In the genomic region with DNA sequence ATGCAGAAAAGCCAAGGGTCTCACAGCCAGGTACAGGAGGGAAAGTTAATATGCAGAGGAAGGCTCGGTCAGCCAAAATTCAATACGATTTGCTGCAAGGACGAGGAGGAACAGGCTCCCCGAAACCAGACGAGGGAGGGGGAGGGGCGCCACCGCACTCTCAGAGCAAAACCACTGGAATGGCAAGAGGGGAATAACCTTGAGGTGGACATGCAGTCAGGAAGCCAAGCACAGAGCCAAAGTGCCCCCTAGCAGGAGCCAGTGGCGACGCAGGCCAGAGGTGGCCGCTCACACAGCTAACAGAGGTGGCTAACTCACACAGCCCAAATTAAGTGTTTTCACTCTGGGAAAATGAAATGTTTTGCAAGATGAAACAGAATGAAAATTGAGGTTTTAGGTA, we compare ENCODE assay signal across 9 mouse cellular contexts. TPM values are rescaled to one million over a fixed set of nuclear protein-coding genes. Genes with fewer than 3 reads are reported as not detected.
DNase-seq lines count a peak whose midpoint lies in the region; ATAC-seq lines count a peak whose summit lies in the region.
"Had no signal": no experiment of that assay in that cellular context is flagged by ENCODE, and none has a peak within 500 bp of the region (broad histone marks: within the 10 kb centered on the region; RNA-seq: fewer than 3 reads in every experiment).

No protein-coding gene starts in this region.

- 0 out of 2 replicates have a peak overlapping the region, but pooled peaks have one; percentile 13 for H3K4me2 ChIP-seq in forebrain, embryonic 14.5 days (ENCODE audit: low read length)
- no peak overlapping the region for H3K4me2 ChIP-seq in hindbrain, embryonic 11.5 days (replicated peaks; ENCODE audit: low read depth, low read length)
- peak overlapping the region; percentile 4; the same call in 1 of the 2 replicates for H3K4me2 ChIP-seq in midbrain, embryonic 15.5 days

- no peak overlapping the region for H3K4me3 ChIP-seq in forebrain, embryonic 14.5 days (ENCODE audit: low read depth, low read length)
- H3K4me3 ChIP-seq in hindbrain, embryonic 11.5 days (ENCODE audit: low read depth, low read length) = no peak overlapping the region
- no peak overlapping the region for H3K4me3 ChIP-seq in midbrain, embryonic 15.5 days
- H3K4me3 ChIP-seq: megakaryocyte, embryonic 14.5 days had no signal

- H3K9me3 ChIP-seq in forebrain, embryonic 14.5 days (replicated peaks; ENCODE audit: control insufficient read depth, low read length) = no peaks in the 10 kb centered on the region
- H3K9me3 ChIP-seq in hindbrain, embryonic 11.5 days (ENCODE audit: control insufficient read depth, low read length) = no peaks in the 10 kb centered on the region
- H3K9me3 ChIP-seq in midbrain, embryonic 15.5 days = no peaks in the 10 kb centered on the region
- H3K9me3 ChIP-seq: megakaryocyte, embryonic 14.5 days had no signal

- H3K27me3 ChIP-seq in forebrain, embryonic 14.5 days (replicated peaks; ENCODE audit: control insufficient read depth, insufficient read depth, low read length) = no peaks in the 10 kb centered on the region
- H3K27me3 ChIP-seq in hindbrain, embryonic 11.5 days (ENCODE audit: control insufficient read depth, insufficient read depth, low read length) = no peaks in the 10 kb centered on the region
- peaks cover 12% of the 10 kb centered on the region; the same call in 1 of the 2 replicates for H3K27me3 ChIP-seq in midbrain, embryonic 15.5 days (replicated peaks)

- peaks cover 19% of the 10 kb centered on the region for H3K4me1 ChIP-seq in forebrain, embryonic 14.5 days (ENCODE audit: control insufficient read depth, insufficient read depth, low read length)
- peaks cover 13% of the 10 kb centered on the region for H3K4me1 ChIP-seq in hindbrain, embryonic 11.5 days (replicated peaks; ENCODE audit: control insufficient read depth, insufficient read depth, low read length)
- H3K4me1 ChIP-seq in midbrain, embryonic 15.5 days = peaks cover 44% of the 10 kb centered on the region

- peak; percentile 75 for DNase-seq in 3134 (ENCODE audit: extremely low read depth, insufficient read length, low spot score)
- DNase-seq in Muller cell, postnatal 12 days (ENCODE audit: inconsistent ontology term) = peak; percentile 61
- no peak for DNase-seq in forebrain, embryonic 14.5 days (ENCODE audit: low spot score)
- DNase-seq in hindbrain, embryonic 11.5 days (ENCODE audit: low spot score) = peak; percentile 71
- DNase-seq in liver = peak; percentile 55
- DNase-seq in left cerebral cortex, adult 18-20 months (ENCODE audit: low spot score in 2 of 2) = no peak

- H3K36me3 ChIP-seq in forebrain, embryonic 14.5 days (ENCODE audit: control insufficient read depth, insufficient read depth, low read length) = no peaks in the 10 kb centered on the region
- H3K36me3 ChIP-seq in hindbrain, embryonic 11.5 days (ENCODE audit: control insufficient read depth, insufficient read depth, low read length) = no peaks in the 10 kb centered on the region
- H3K36me3 ChIP-seq in midbrain, embryonic 15.5 days (replicated peaks) = no peaks in the 10 kb centered on the region

- no peak overlapping the region for H3K27ac ChIP-seq in forebrain, embryonic 14.5 days (ENCODE audit: low read depth, low read length)
- no peak overlapping the region for H3K27ac ChIP-seq in hindbrain, embryonic 11.5 days (ENCODE audit: low read depth, low read length)
- H3K27ac ChIP-seq in midbrain, embryonic 15.5 days = no peak overlapping the region

- no peak for ATAC-seq in forebrain, embryonic 14.5 days
- 0 out of 2 replicates have a peak, but pooled peaks have one; percentile 55 for ATAC-seq in hindbrain, embryonic 11.5 days (ENCODE audit: low FRiP score)
- ATAC-seq in midbrain, embryonic 15.5 days (replicated peaks) = peak; percentile 66; the same call in 1 of the 2 replicates
- no peak for ATAC-seq in cerebellum, adult (ENCODE audit: insufficient number of reproducible peaks, low FRiP score, low TSS enrichment)

- 18% methylated on average over 10 of the region's 10 CpGs for WGBS in forebrain, embryonic 14.5 days
- 6% methylated on average over 10 of the region's 10 CpGs for WGBS in hindbrain, embryonic 11.5 days
- 12% methylated on average over 10 of the region's 10 CpGs for WGBS in midbrain, embryonic 15.5 days

- H3K9ac ChIP-seq in forebrain, embryonic 14.5 days (ENCODE audit: low read length) = no peak overlapping the region
- H3K9ac ChIP-seq in hindbrain, embryonic 11.5 days (ENCODE audit: low read depth, low read length) = no peak overlapping the region
- H3K9ac ChIP-seq in midbrain, embryonic 15.5 days = no peak overlapping the region

RNA-seq across cellular contexts. Expression of a gene that starts 52.3 kb away (rescaled TPM):
- 30.7 and 43.1 TPM in 2 replicates for polyA plus RNA-seq in forebrain, embryonic 14.5 days (2014; fragmentation: Nextera tagmentation; extraction: Ambion mirVana)
- 29.9 and 33.5 TPM in 2 replicates for polyA plus RNA-seq in hindbrain, embryonic 11.5 days (2014; fragmentation: Nextera tagmentation; extraction: Ambion mirVana)
- polyA plus RNA-seq in midbrain, embryonic 15.5 days (2015; fragmentation: Nextera tagmentation; extraction: Ambion mirVana) = 58.1 and 60.2 TPM in 2 replicates
- total RNA-seq in left cerebral cortex, adult 18-20 months (2021) = 10 to 100 TPM; 52.1 to 55.0 TPM

RNA-seq across cellular contexts. Expression of a gene that starts 56.6 kb away (rescaled TPM):
- 17.8 and 20.6 TPM in 2 replicates for polyA plus RNA-seq in forebrain, embryonic 14.5 days (2014; fragmentation: Nextera tagmentation; extraction: Ambion mirVana)
- polyA plus RNA-seq in hindbrain, embryonic 11.5 days (2014; fragmentation: Nextera tagmentation; extraction: Ambion mirVana) = 29.0 and 30.9 TPM in 2 replicates
- 24.2 and 24.7 TPM in 2 replicates for polyA plus RNA-seq in midbrain, embryonic 15.5 days (2015; fragmentation: Nextera tagmentation; extraction: Ambion mirVana)
- total RNA-seq in left cerebral cortex, adult 18-20 months (2021) = 10 to 100 TPM; 58.9 to 62.9 TPM

Comparison
In these comparisons a context has a peak if more than half of its experiments do, and no peak if none do; other contexts are left out.
1. DNase-seq: peak in 3134 (single experiment), Muller cell, postnatal 12 days (single experiment), hindbrain, embryonic 11.5 days (single experiment) and liver (single experiment); none in forebrain, embryonic 14.5 days (single experiment) and left cerebral cortex, adult 18-20 months (0 of 2).
2. ATAC-seq: peak in hindbrain, embryonic 11.5 days (single experiment) and midbrain, embryonic 15.5 days (single experiment); none in forebrain, embryonic 14.5 days (single experiment) and cerebellum, adult (single experiment).